Mouse (Mus musculus): Measurements from ENCODE around the gene Gstm6.

- no peak for TF ChIP-seq TAL1 (IDR thresholded peaks at IDR 0.05; ENCODE audit: low read length)
- no peak for TF ChIP-seq GATA1 (IDR thresholded peaks at IDR 0.05; ENCODE audit: low read length)
Observed at GRCm38 (mm10) chr3:107932128-107932527, 11.4 kb downstream of the Gstm6 start.

Measured in erythroblast, embryonic 14.5 days (primary cell).